ENCODE assay signal across 13 mouse cellular contexts in the genomic region with DNA sequence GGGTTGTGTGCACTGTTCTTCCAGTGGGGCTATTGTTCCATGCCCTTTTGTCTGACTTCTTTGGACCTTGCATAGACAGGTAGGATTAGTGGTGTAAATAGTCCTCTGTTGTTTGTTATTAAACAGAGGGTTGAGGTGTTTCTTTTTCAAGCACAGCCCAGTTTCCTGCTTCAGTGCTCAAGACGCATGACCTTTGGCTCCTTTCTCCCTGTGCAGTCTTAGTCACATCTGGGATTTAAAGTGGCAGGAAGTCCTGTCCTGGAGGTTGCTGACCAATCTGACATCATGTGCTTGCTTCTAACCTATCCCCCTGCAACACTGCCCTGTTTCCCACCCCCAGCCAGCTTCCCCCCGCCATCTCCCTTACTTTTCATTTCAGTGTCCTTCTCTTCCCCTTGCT. TPM values are rescaled to one million over a fixed set of nuclear protein-coding genes. Genes with fewer than 3 reads are reported as not detected.
DNase-seq lines count a peak whose midpoint lies in the region; ATAC-seq and TF ChIP-seq lines count a peak whose summit lies in the region.
"Had no signal": no experiment of that assay in that cellular context is flagged by ENCODE, and none has a peak within 500 bp of the region (broad histone marks: within the 10 kb centered on the region; RNA-seq: fewer than 3 reads in every experiment).

No protein-coding gene starts in this region.

- peaks cover 4% of the 10 kb centered on the region for H3K36me3 ChIP-seq in heart, adult 2 months (ENCODE audit: control insufficient read depth, insufficient read depth, low read length)
- H3K36me3 ChIP-seq in heart, embryonic 12.5 days, result no peaks in the 10 kb centered on the region
- no peaks in the 10 kb centered on the region for H3K36me3 ChIP-seq in intestine, postnatal 0 days (ENCODE audit: control insufficient read depth, insufficient read depth)
- H3K36me3 ChIP-seq: limb, embryonic 15.5 days had no signal

- peaks cover 4% of the 10 kb centered on the region; the same call in 1 of the 2 replicates for H3K79me2 ChIP-seq in heart, adult 2 months (replicated peaks; ENCODE audit: control insufficient read depth, insufficient read depth, low read length)

- TF ChIP-seq CTCF in heart, adult 2 months (IDR thresholded peaks at IDR 0.05), result no peak
- TF ChIP-seq CTCF in intestine, postnatal 0 days (IDR thresholded peaks at IDR 0.05; ENCODE audit: low read depth), result no peak

- H3K4me1 ChIP-seq in heart, adult 2 months (ENCODE audit: control insufficient read depth, insufficient read depth, low read length), result peaks cover 8% of the 10 kb centered on the region
- peaks cover 25% of the 10 kb centered on the region for H3K4me1 ChIP-seq in heart, embryonic 12.5 days (replicated peaks)
- no peaks in the 10 kb centered on the region for H3K4me1 ChIP-seq in intestine, postnatal 0 days (replicated peaks; ENCODE audit: control insufficient read depth, insufficient read depth, low read length)

- TF ChIP-seq EP300 in heart, adult 2 months (IDR thresholded peaks at IDR 0.05; ENCODE audit: insufficient read depth, low read depth, low read length), result 0 out of 2 replicates have a peak, but pooled peaks have one; percentile 17

- ATAC-seq in heart, embryonic 12.5 days (ENCODE audit: insufficient number of reproducible peaks, low FRiP score), result no peak
- ATAC-seq in intestine, postnatal 0 days, result peak; percentile 91
- ATAC-seq: forebrain, embryonic 13.5 days had no signal

- no peaks in the 10 kb centered on the region for H3K27me3 ChIP-seq in heart, adult 2 months (ENCODE audit: control insufficient read depth, insufficient read depth, low read length)
- no peaks in the 10 kb centered on the region for H3K27me3 ChIP-seq in heart, embryonic 12.5 days (replicated peaks)
- no peaks in the 10 kb centered on the region for H3K27me3 ChIP-seq in intestine, postnatal 0 days (replicated peaks; ENCODE audit: control insufficient read depth, insufficient read depth, low read length)
- H3K27me3 ChIP-seq: forebrain, embryonic 13.5 days; limb, embryonic 15.5 days had no signal

- intact Hi-C loops in heart, adult 2 months (cut with DNase I), result no loop called here

- DNase-seq in heart, adult 2 months, result no peak
- peak; percentile 19 for DNase-seq in 416B (ENCODE audit: low read depth)
- DNase-seq in kidney, postnatal 36 days, result peak; percentile 72 to 89
- DNase-seq in cerebellum, adult 8-10 months, result no peak
- DNase-seq in spleen, adult 12 weeks (ENCODE audit: low spot score), result no peak
- DNase-seq: layer of hippocampus, postnatal 36 days; lung, postnatal 14 days; thymus, postnatal 25 days had no signal

- WGBS in heart, adult 2 months, result 40% methylated on average over 2 of the region's 2 CpGs
- WGBS in heart, embryonic 12.5 days, result 66% methylated on average over 2 of the region's 2 CpGs
- WGBS in intestine, postnatal 0 days, result 62% methylated on average over 2 of the region's 2 CpGs

- H3K4me2 ChIP-seq in heart, embryonic 12.5 days, result no peak overlapping the region
- H3K4me2 ChIP-seq in intestine, postnatal 0 days (replicated peaks; ENCODE audit: low read depth), result peak overlapping the region; percentile 2; the same call in 1 of the 2 replicates
- H3K4me2 ChIP-seq: forebrain, embryonic 13.5 days; limb, embryonic 15.5 days had no signal

- no peaks in the 10 kb centered on the region for H3K9me3 ChIP-seq in heart, embryonic 12.5 days (replicated peaks)
- no peaks in the 10 kb centered on the region for H3K9me3 ChIP-seq in intestine, postnatal 0 days (ENCODE audit: control insufficient read depth)
- H3K9me3 ChIP-seq: forebrain, embryonic 13.5 days; limb, embryonic 15.5 days had no signal

- no peak overlapping the region for H3K9ac ChIP-seq in heart, adult 2 months (ENCODE audit: low read depth, low read length)
- no peak overlapping the region for H3K9ac ChIP-seq in heart, embryonic 12.5 days
- no peak overlapping the region for H3K9ac ChIP-seq in intestine, postnatal 0 days (ENCODE audit: low read depth, low read length)
- H3K9ac ChIP-seq: forebrain, embryonic 13.5 days; limb, embryonic 15.5 days had no signal

- TF ChIP-seq POLR2A in heart, adult 2 months (IDR thresholded peaks at IDR 0.05; ENCODE audit: insufficient read depth, low read depth, low read length), result no peak

- 0 out of 2 replicates have a peak overlapping the region, but pooled peaks have one; percentile 5 for H3K4me3 ChIP-seq in heart, adult 2 months
- no peak overlapping the region for H3K4me3 ChIP-seq in heart, embryonic 12.5 days
- no peak overlapping the region for H3K4me3 ChIP-seq in intestine, postnatal 0 days (ENCODE audit: low read depth, low read length)
- H3K4me3 ChIP-seq: forebrain, embryonic 13.5 days; limb, embryonic 15.5 days had no signal

- H3K27ac ChIP-seq in heart, adult 2 months, result peak overlapping the region; percentile 69
- H3K27ac ChIP-seq in heart, embryonic 12.5 days (ENCODE audit: poor library complexity, severe bottlenecking), result no peak overlapping the region
- H3K27ac ChIP-seq in intestine, postnatal 0 days (ENCODE audit: low read depth, low read length), result peak overlapping the region; percentile 54; the same call in 1 of the 2 replicates
- H3K27ac ChIP-seq: forebrain, embryonic 13.5 days; limb, embryonic 15.5 days had no signal

RNA-seq across cellular contexts. Expression of a gene that starts 14.9 kb away (rescaled TPM):
- 10 to 100 TPM; 14.1 to 14.3 TPM for total RNA-seq in heart, adult 2 months (2021)
- polyA plus RNA-seq in heart, adult 2 months (2012; rRNA removed), result 10.8 and 19.2 TPM in 2 replicates
- 32.8 and 34.3 TPM in 2 replicates for polyA plus RNA-seq in heart, embryonic 12.5 days (2016; fragmentation: Nextera tagmentation; extraction: Ambion mirVana)
- 8.4 and 8.6 TPM in 2 replicates for polyA plus RNA-seq in intestine, postnatal 0 days (2015; fragmentation: Nextera tagmentation; extraction: Ambion mirVana)
- total RNA-seq: neutrophil, adult 5-6 weeks had no signal

Comparison
In these comparisons a context has a peak if more than half of its experiments do, and no peak if none do; other contexts are left out.
1. DNase-seq: peak in 416B (single experiment) and kidney, postnatal 36 days (2 of 2); none in heart, adult 2 months (0 of 2), cerebellum, adult 8-10 months (single experiment) and spleen, adult 12 weeks (single experiment).